Mouse (Mus musculus) hindbrain, postnatal 0 days (tissue): ENCODE data around the gene Chrdl2. TPM values are rescaled to one million over a fixed set of nuclear protein-coding genes. Genes with fewer than 3 reads are reported as not detected.
"Not testable (repeated sequence)": the region's sequence is repeated elsewhere in the genome, so short reads cannot be mapped to it uniquely, and the experiment has no call there.

Source experiments
- ATAC-seq: fragments of 200-750 bp; cut with Nextera tagmentation; 2 replicates; pipeline ENCODE4 v1.8.0; 2017; ENCODE audit warnings: mild to moderate bottlenecking, moderate TSS enrichment, moderate library complexity
- DNase-seq: peaks from one replicate; pipeline ENCODE4 v3.0.0-alpha.2; 2015; ENCODE audit warnings: low spot score
- H3K27ac ChIP-seq: fragments of 300-500 bp; sonication (generic); 2 replicates; pipeline ENCODE4 v1.5.1; 2014; ENCODE audit warnings: mild to moderate bottlenecking
- H3K27me3 ChIP-seq: fragments of 300-500 bp; sonication (generic); 2 replicates; pipeline ENCODE4 v1.6.1; 2014; ENCODE audit warnings: low read length, mixed read lengths; ENCODE audit not compliant: insufficient read depth
- H3K36me3 ChIP-seq: fragments of 300-500 bp; sonication (generic); 2 replicates; pipeline ENCODE4 v1.6.1; 2014; ENCODE audit warnings: low read length, mixed read lengths; ENCODE audit not compliant: insufficient read depth
- H3K4me1 ChIP-seq: fragments of 300-500 bp; sonication (generic); 2 replicates; pipeline ENCODE4 v1.6.1; 2014; ENCODE audit warnings: antibody characterized with exemption, low read length, mixed read lengths; ENCODE audit not compliant: insufficient read depth
- H3K4me2 ChIP-seq: fragments of 300-500 bp; sonication (generic); 2 replicates; pipeline ENCODE4 v1.6.1; 2014; ENCODE audit warnings: low read depth, mild to moderate bottlenecking, low read length, moderate library complexity, mixed read lengths
- H3K4me3 ChIP-seq: fragments of 300-500 bp; sonication (generic); 2 replicates; pipeline ENCODE4 v1.5.1; 2014; ENCODE audit warnings: low read length
- H3K9ac ChIP-seq: fragments of 300-500 bp; sonication (generic); replicated peaks from 2 replicates; pipeline ENCODE4 v1.6.1; 2014; ENCODE audit warnings: mild to moderate bottlenecking, low read length, moderate library complexity, mixed read lengths
- H3K9me3 ChIP-seq: fragments of 300-500 bp; sonication (generic); 2 replicates; pipeline ENCODE4 v1.6.1; 2016; ENCODE audit warnings: low read length, mixed read lengths
- CTCF ChIP-seq: IDR thresholded peaks from 2 replicates; pipeline ENCODE4 v1.5.1; 2016; ENCODE audit warnings: antibody characterized with exemption, control low read depth, low read depth
- WGBS: fragments of 180-500 bp; shearing (Covaris S2); extraction: QIAGEN DNeasy Blood & Tissue Kit; methylation state at CpG from one replicate; pipeline ENCODE4 v1.1.7; 2014; 5-methylcytosine and 5-hydroxymethylcytosine counted together
- polyA plus RNA-seq: library from polyadenylated mRNA; unstranded; fragments of >200 nt; fragmentation: Nextera tagmentation; extraction: Ambion mirVana; gene quantifications from 2 replicates; pipeline ENCODE4 v1.2.1, GENCODE M21; 2015
- total RNA-seq: library from RNA; depleted of rRNA; stranded (reverse); fragments of >200 nt; gene quantifications from 2 replicates; pipeline ENCODE4 v1.2.3, GENCODE M21; 2014

Gene Chrdl2
- total and polyA plus RNA-seq, 2 experiments from 2014 or later: 1.8 to 2.2 TPM

DNA sequence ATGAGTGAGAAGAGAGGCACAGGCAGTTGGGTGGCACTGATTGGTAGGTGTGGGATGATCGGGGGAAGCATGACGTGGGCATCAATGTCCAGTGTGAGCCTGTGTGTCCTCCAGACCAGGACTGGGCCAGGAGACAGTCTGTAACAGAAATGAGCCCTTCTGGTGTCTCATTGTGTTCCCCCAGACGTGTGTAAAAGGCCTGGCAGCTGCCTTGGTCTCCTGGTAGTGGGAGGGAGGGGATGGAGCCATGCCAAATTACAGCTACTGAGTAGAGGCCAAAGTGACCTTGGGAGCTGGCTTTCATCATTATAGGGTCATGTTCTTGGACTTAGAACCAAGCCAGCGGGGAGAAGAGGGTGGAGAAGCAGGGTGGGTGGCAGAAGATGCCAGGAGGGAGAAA, 45.9 kb downstream of the Chrdl2 start:
- H3K4me2 ChIP-seq: no peak overlapping the region
- H3K4me1 ChIP-seq: 0 out of 2 replicates have a peak, but pooled peaks cover 5% of the 10 kb centered on the region
- DNase-seq (peak; percentile 58), ATAC-seq (peak; percentile 62)
- no peaks in the 10 kb centered on the region for H3K36me3 ChIP-seq
- no peak overlapping the region for H3K27ac ChIP-seq
- no peak overlapping the region for H3K4me3 ChIP-seq
- H3K9ac ChIP-seq: no peak overlapping the region
- no peak for TF ChIP-seq CTCF
- no peaks in the 10 kb centered on the region for H3K9me3 ChIP-seq
- no peaks in the 10 kb centered on the region for H3K27me3 ChIP-seq
- WGBS: 52% methylated on average over 4 of the region's 4 CpGs

DNA sequence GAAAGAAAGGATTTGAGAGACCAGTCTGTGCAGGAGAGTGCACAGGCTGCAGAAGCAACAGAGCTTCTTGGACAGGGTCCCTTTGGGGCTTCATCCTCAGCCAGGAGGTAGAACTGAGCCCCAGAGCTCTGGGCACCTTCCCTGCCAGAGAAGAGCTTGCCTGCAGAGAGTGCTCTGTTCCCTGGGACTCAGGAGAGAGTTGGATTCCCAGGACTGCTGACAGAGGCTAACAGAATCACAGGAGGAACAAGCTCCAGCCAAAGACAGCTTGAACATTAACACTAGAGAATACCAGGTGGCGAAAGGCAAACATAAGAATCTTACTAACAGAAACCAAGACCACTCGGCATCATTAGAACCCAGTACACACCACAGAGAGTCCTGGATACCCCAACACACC, 47.0 kb downstream of the Chrdl2 start:
- not testable (repeated sequence) for H3K9ac ChIP-seq, H3K27me3 ChIP-seq, H3K4me2 ChIP-seq, H3K4me3 ChIP-seq, ATAC-seq, H3K4me1 ChIP-seq, H3K9me3 ChIP-seq, H3K27ac ChIP-seq, H3K36me3 ChIP-seq, DNase-seq
- WGBS: 93% methylated on average over 2 of the region's 2 CpGs

GRCm38 (mm10) chr7:100073959-100074358, 68.0 kb downstream of the Chrdl2 start:
- H3K4me2 ChIP-seq: no peak overlapping the region
- H3K36me3 ChIP-seq: no peaks in the 10 kb centered on the region
- no peaks in the 10 kb centered on the region for H3K4me1 ChIP-seq
- H3K9me3 ChIP-seq: no peaks in the 10 kb centered on the region
- peak; percentile 56 for ATAC-seq
- TF ChIP-seq CTCF: peak; percentile 14
- 0 out of 2 replicates have a peak overlapping the region, but pooled peaks have one; percentile 11 for H3K27ac ChIP-seq
- no peak overlapping the region for H3K9ac ChIP-seq
- WGBS: 49% methylated on average over 2 of the region's 2 CpGs
- peak; percentile 58 for DNase-seq
- no peak overlapping the region for H3K4me3 ChIP-seq
- H3K27me3 ChIP-seq: no peaks in the 10 kb centered on the region

GRCm38 (mm10) chr7:100076296-100076695, 70.3 kb downstream of the Chrdl2 start:
- no peaks in the 10 kb centered on the region for H3K27me3 ChIP-seq
- H3K27ac ChIP-seq: no peak overlapping the region
- H3K9me3 ChIP-seq: no peaks in the 10 kb centered on the region
- TF ChIP-seq CTCF: no peak
- WGBS: 90% methylated on average over 5 of the region's 5 CpGs
- H3K4me1 ChIP-seq: no peaks in the 10 kb centered on the region
- H3K4me3 ChIP-seq: no peak overlapping the region
- H3K9ac ChIP-seq: no peak overlapping the region
- no peaks in the 10 kb centered on the region for H3K36me3 ChIP-seq
- no peak overlapping the region for H3K4me2 ChIP-seq
- ATAC-seq: no peak
- DNase-seq: no peak

DNA sequence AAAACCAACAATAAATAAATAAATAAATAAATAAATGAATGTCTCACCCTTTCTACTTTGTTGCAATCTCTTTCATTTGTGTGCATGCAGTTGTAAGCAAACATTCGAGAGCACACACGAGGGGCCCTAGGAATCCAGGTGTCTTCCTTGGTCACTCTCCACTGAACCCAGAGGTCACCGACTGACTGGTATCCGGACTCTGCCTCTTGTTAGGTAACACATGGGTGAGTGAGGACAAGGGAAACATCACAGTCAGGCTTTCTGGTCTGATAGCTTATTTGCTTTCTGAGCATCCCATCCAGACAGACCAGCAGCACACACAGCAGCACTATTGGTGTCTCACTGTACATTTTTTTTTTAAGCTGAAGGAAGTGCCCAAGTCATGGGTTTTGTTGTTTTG, 71.1 kb downstream of the Chrdl2 start:
- Histone ChIP-seq H3K4me3 (no peak overlapping the region), H3K9ac (no peak overlapping the region), H3K27ac (no peak overlapping the region), H3K4me2 (no peak overlapping the region), H3K36me3 (no peaks in the 10 kb centered on the region), H3K27me3 (no peaks in the 10 kb centered on the region), H3K4me1 (no peaks in the 10 kb centered on the region), H3K9me3 (no peaks in the 10 kb centered on the region)
- 87% methylated on average over 4 of the region's 4 CpGs for WGBS
- DNase-seq: no peak
- no peak for TF ChIP-seq CTCF
- ATAC-seq: no peak

GRCm38 (mm10) chr7:100080087-100080781, 74.3 kb downstream of the Chrdl2 start:
- no peaks in the 10 kb centered on the region for H3K9me3 ChIP-seq
- 74% methylated on average over 12 of the region's 12 CpGs for WGBS
- H3K27me3 ChIP-seq: no peaks in the 10 kb centered on the region
- no peak overlapping the region for H3K9ac ChIP-seq
- DNase-seq (no peak), ATAC-seq (no peak)
- H3K4me3 ChIP-seq: no peak overlapping the region
- H3K4me1 ChIP-seq: no peaks in the 10 kb centered on the region
- H3K4me2 ChIP-seq: no peak overlapping the region
- H3K36me3 ChIP-seq: peaks cover 10% of the 10 kb centered on the region
- no peak for TF ChIP-seq CTCF
- H3K27ac ChIP-seq: no peak overlapping the region

- Histone ChIP-seq H3K36me3 (peaks cover 32% of the 10 kb centered on the region), H3K4me3 (no peak overlapping the region), H3K27ac (no peak overlapping the region), H3K4me2 (no peak overlapping the region), H3K27me3 (no peaks in the 10 kb centered on the region), H3K4me1 (no peaks in the 10 kb centered on the region), H3K9ac (no peak overlapping the region), H3K9me3 (no peaks in the 10 kb centered on the region)
- WGBS: 94% methylated on average over 6 of the region's 6 CpGs
- ATAC-seq: no peak
- no peak for TF ChIP-seq CTCF
- no peak for DNase-seq
Observed at GRCm38 (mm10) chr7:100082836-100083235, 76.9 kb downstream of the Chrdl2 start.
